Mouse (Mus musculus) hindbrain, embryonic 12.5 days (tissue): Measurements from ENCODE around the gene Lnpk. TPM values are rescaled to one million over a fixed set of nuclear protein-coding genes. Genes with fewer than 3 reads are reported as not detected.

Experiments
- ATAC-seq: fragments of 200-750 bp; cut with Nextera tagmentation; 2 replicates; pipeline ENCODE4 v1.8.0; 2017; ENCODE audit warnings: moderate TSS enrichment; ENCODE audit not compliant: low FRiP score
- H3K27ac ChIP-seq: fragments of 300-500 bp; sonication (generic); 2 replicates; pipeline ENCODE4 v1.5.1; 2016; ENCODE audit warnings: mild to moderate bottlenecking
- H3K27me3 ChIP-seq: fragments of 300-500 bp; sonication (generic); 2 replicates; pipeline ENCODE4 v1.6.1; 2016; ENCODE audit warnings: mild to moderate bottlenecking
- H3K36me3 ChIP-seq: fragments of 300-500 bp; sonication (generic); 2 replicates; pipeline ENCODE4 v1.6.1; 2016; ENCODE audit warnings: mild to moderate bottlenecking
- H3K4me1 ChIP-seq: fragments of 300-500 bp; sonication (generic); 2 replicates; pipeline ENCODE4 v1.6.1; 2016
- H3K4me2 ChIP-seq: fragments of 300-500 bp; sonication (generic); replicated peaks from 2 replicates; pipeline ENCODE4 v1.6.1; 2016; ENCODE audit warnings: mild to moderate bottlenecking
- H3K4me3 ChIP-seq: fragments of 300-500 bp; sonication (generic); 2 replicates; pipeline ENCODE4 v1.5.1; 2016; ENCODE audit warnings: mild to moderate bottlenecking
- H3K9ac ChIP-seq: fragments of 300-500 bp; sonication (generic); 2 replicates; pipeline ENCODE4 v1.6.1; 2016; ENCODE audit warnings: mild to moderate bottlenecking, moderate library complexity
- H3K9me3 ChIP-seq: fragments of 300-500 bp; sonication (generic); replicated peaks from 2 replicates; pipeline ENCODE4 v1.6.1; 2016; ENCODE audit warnings: mild to moderate bottlenecking
- WGBS: fragments of 180-500 bp; shearing (Covaris S2); methylation state at CpG from one replicate; pipeline ENCODE4 v1.1.7; 2016; 5-methylcytosine and 5-hydroxymethylcytosine counted together
- polyA plus RNA-seq: library from polyadenylated mRNA; unstranded; fragments of >200 nt; fragmentation: Nextera tagmentation; extraction: Ambion mirVana; gene quantifications from 2 replicates; pipeline ENCODE4 v1.2.1, GENCODE M21; 2016

Gene Lnpk
- polyA plus RNA-seq, 1 experiment from 2014 or later: 57.8 TPM

DNA sequence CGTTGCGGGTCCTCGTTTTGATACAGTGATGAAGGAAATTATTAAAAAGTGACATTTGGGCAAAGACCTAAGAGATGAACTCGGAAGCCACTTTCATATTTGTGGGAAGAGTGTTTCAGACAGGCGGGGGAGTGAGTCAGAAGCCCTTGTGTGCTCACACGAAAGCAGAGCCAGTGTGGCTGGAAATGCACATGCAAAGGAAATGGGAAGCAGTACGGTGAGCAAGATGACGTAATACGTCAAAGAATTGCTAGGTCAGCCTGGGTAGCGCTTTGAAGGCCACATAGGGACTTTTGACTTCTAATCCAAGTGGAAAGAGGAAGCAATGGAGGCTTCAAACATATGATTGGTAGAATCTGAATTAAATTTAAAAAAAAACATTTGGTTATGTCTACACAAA is 96.6 kb downstream of the Lnpk start:
- H3K27ac ChIP-seq: no peak overlapping the region
- H3K4me1 ChIP-seq: no peaks in the 10 kb centered on the region
- H3K9ac ChIP-seq: no peak overlapping the region
- H3K4me3 ChIP-seq: no peak overlapping the region
- H3K27me3 ChIP-seq: no peaks in the 10 kb centered on the region
- H3K9me3 ChIP-seq: no peaks in the 10 kb centered on the region
- H3K4me2 ChIP-seq: no peak overlapping the region
- 91% methylated on average over 10 of the region's 10 CpGs for WGBS
- no peaks in the 10 kb centered on the region for H3K36me3 ChIP-seq
- no peak for ATAC-seq

DNA sequence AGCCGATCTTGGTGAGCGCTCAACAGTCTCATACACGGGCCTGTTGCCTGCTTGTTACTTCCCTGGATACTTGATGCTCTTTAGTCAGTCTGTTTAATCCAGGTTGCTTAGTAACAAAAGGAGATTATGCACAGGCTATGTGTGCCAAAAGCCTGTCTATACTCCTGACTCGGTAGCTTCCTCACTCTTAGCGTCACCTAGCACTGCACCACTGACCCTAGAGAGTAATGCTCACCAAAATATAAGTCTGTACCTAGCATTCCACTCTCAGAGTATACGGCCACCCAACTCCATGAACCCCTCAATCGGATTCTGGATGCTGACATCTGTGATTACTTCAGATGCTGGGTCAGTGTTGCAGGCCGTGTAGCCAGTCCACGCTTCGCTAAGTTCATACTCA is 97.1 kb downstream of the Lnpk start:
- Histone ChIP-seq H3K4me3 (no peak overlapping the region), H3K4me2 (no peak overlapping the region), H3K4me1 (no peaks in the 10 kb centered on the region), H3K36me3 (no peaks in the 10 kb centered on the region), H3K9ac (no peak overlapping the region), H3K27me3 (no peaks in the 10 kb centered on the region), H3K27ac (no peak overlapping the region), H3K9me3 (no peaks in the 10 kb centered on the region)
- WGBS: 88% methylated on average over 10 of the region's 10 CpGs
- no peak for ATAC-seq

Other genes with a start within 250 kb of the Lnpk start
- gene Evx2, start 80.1 kb upstream of the Lnpk start, polyA plus RNA-seq: 2.7 and 3.2 TPM in 2 replicates
- not detected in 2 replicates for gene Hoxd13, start 88.9 kb upstream of the Lnpk start, polyA plus RNA-seq
- gene Hoxd12, start 95.6 kb upstream of the Lnpk start, polyA plus RNA-seq: not detected in 2 replicates
- not detected in 2 replicates for gene Hoxd11, start 100.1 kb upstream of the Lnpk start, polyA plus RNA-seq
- not detected in 2 replicates for gene Hoxd10, start 112.5 kb upstream of the Lnpk start, polyA plus RNA-seq
- 0.10 TPM in 1 of 2 replicates, not detected in the other for gene Hoxd9, start 118.3 kb upstream of the Lnpk start, polyA plus RNA-seq
- gene Hoxd8, start 125.2 kb upstream of the Lnpk start, polyA plus RNA-seq: 0.14 and 0.46 TPM in 2 replicates
- gene Hoxd3, start 132.5 kb upstream of the Lnpk start, polyA plus RNA-seq: 69.6 and 83.5 TPM in 2 replicates
- 3.6 and 4.6 TPM in 2 replicates for gene Hoxd4, start 132.5 kb upstream of the Lnpk start, polyA plus RNA-seq
- 0.66 and 1.1 TPM in 2 replicates for gene Gm28230, start 147.3 kb upstream of the Lnpk start, polyA plus RNA-seq
- 2.5 and 3.3 TPM in 2 replicates for gene Hoxd1, start 183.5 kb upstream of the Lnpk start, polyA plus RNA-seq
- 131 TPM in 2 replicates for gene Mtx2, start 246.4 kb upstream of the Lnpk start, polyA plus RNA-seq